ENCODE assay signal across 15 mouse cellular contexts in the genomic region with DNA sequence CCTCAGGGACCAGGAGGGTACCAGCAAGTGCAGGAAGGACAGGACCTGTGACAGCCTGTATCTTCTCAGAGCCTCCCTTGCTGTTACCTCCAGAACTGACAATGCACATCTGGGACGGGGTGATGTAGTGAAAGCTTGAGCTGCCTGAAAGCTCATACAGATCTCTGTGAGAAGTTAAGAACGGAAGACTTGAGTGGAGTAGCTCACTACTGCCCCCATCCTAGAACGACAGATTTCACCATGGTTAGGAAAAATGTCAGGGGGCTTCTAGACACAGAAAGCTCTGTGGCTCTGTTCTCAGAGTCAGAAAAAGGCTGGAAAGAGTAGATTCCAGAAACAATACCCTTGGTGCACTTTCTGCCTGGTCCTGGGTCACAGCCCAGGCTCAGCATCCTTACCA.
A peak's percentile ranks its signal among the peaks of the same experiment; 100 is the strongest.
DNase-seq lines count a peak whose midpoint lies in the region; ATAC-seq and TF ChIP-seq lines count a peak whose summit lies in the region.
"Had no signal": no experiment of that assay in that cellular context is flagged by ENCODE, and none has a peak within 500 bp of the region (broad histone marks: within the 10 kb centered on the region; RNA-seq: fewer than 3 reads in every experiment).

No protein-coding gene starts in this region.

- H3K36me3 ChIP-seq in forebrain, embryonic 13.5 days (ENCODE audit: poor library complexity, severe bottlenecking) = no peaks in the 10 kb centered on the region
- no peaks in the 10 kb centered on the region for H3K36me3 ChIP-seq in forebrain, embryonic 16.5 days (ENCODE audit: control insufficient read depth, insufficient read depth)
- no peaks in the 10 kb centered on the region for H3K36me3 ChIP-seq in midbrain, postnatal 0 days (ENCODE audit: insufficient read depth, low read length)
- H3K36me3 ChIP-seq: intestine, embryonic 15.5 days; limb, embryonic 15.5 days had no signal

- no peak overlapping the region for H3K9ac ChIP-seq in forebrain, embryonic 13.5 days
- H3K9ac ChIP-seq in forebrain, embryonic 16.5 days (replicated peaks; ENCODE audit: low read depth, low read length) = no peak overlapping the region
- no peak overlapping the region for H3K9ac ChIP-seq in midbrain, postnatal 0 days (replicated peaks; ENCODE audit: low read length, poor library complexity, severe bottlenecking)
- H3K9ac ChIP-seq: intestine, embryonic 15.5 days; limb, embryonic 15.5 days had no signal

- H3K4me3 ChIP-seq in forebrain, embryonic 13.5 days = no peak overlapping the region
- no peak overlapping the region for H3K4me3 ChIP-seq in forebrain, embryonic 16.5 days (replicated peaks; ENCODE audit: low read length)
- no peak overlapping the region for H3K4me3 ChIP-seq in left cerebral cortex, adult 2 months
- no peak overlapping the region for H3K4me3 ChIP-seq in midbrain, postnatal 0 days (ENCODE audit: low read depth, low read length)
- H3K4me3 ChIP-seq: intestine, embryonic 15.5 days; limb, embryonic 15.5 days had no signal

- 8% methylated on average over 3 of the region's 3 CpGs for WGBS in forebrain, embryonic 13.5 days
- 6% methylated on average over 3 of the region's 3 CpGs for WGBS in forebrain, embryonic 16.5 days
- 13% methylated on average over 3 of the region's 3 CpGs for WGBS in midbrain, postnatal 0 days

- no peak for DNase-seq in left cerebral cortex, adult 2 months (ENCODE audit: extremely low spot score in 1 of 2, low spot score in 2 of 2)
- no peak for DNase-seq in left cerebral cortex, adult 11 months (ENCODE audit: low spot score)
- DNase-seq in ES-CJ7 (ENCODE audit: low read depth, low spot score) = peak; percentile 60
- peak; percentile 65 for DNase-seq in midbrain, postnatal 0 days (ENCODE audit: low spot score)
- DNase-seq in right cerebral cortex, postnatal 10 days (ENCODE audit: low spot score in 2 of 2) = no peak
- DNase-seq: adrenal gland, postnatal 10 days; cerebellum, adult 11-12 months; heart, postnatal 14 days; lung, postnatal 36 days; right cerebral cortex, postnatal 4 days had no signal

- no peaks in the 10 kb centered on the region for H3K9me3 ChIP-seq in forebrain, embryonic 13.5 days (replicated peaks)
- H3K9me3 ChIP-seq in forebrain, embryonic 16.5 days (ENCODE audit: control insufficient read depth, low read length) = no peaks in the 10 kb centered on the region
- H3K9me3 ChIP-seq in midbrain, postnatal 0 days (ENCODE audit: low read length) = no peaks in the 10 kb centered on the region
- H3K9me3 ChIP-seq: intestine, embryonic 15.5 days; limb, embryonic 15.5 days had no signal

- intact Hi-C loops in left cerebral cortex, adult 2 months (cut with DNase I) = no loop called here

- no peak overlapping the region for H3K27ac ChIP-seq in forebrain, embryonic 13.5 days
- H3K27ac ChIP-seq in forebrain, embryonic 16.5 days (ENCODE audit: low read length) = no peak overlapping the region
- no peak overlapping the region for H3K27ac ChIP-seq in left cerebral cortex, adult 2 months
- H3K27ac ChIP-seq in midbrain, postnatal 0 days (ENCODE audit: low read depth, low read length) = no peak overlapping the region
- H3K27ac ChIP-seq: intestine, embryonic 15.5 days; limb, embryonic 15.5 days had no signal

- peaks cover 6% of the 10 kb centered on the region for H3K4me1 ChIP-seq in forebrain, embryonic 13.5 days
- H3K4me1 ChIP-seq in forebrain, embryonic 16.5 days (replicated peaks; ENCODE audit: control insufficient read depth, insufficient read depth, low read length) = peaks cover 5% of the 10 kb centered on the region
- no peaks in the 10 kb centered on the region for H3K4me1 ChIP-seq in midbrain, postnatal 0 days (ENCODE audit: insufficient read depth, low read length)
- H3K4me1 ChIP-seq: intestine, embryonic 15.5 days had no signal

- TF ChIP-seq CTCF in left cerebral cortex, adult 2 months (IDR thresholded peaks at IDR 0.05) = peak; percentile 60
- peak; percentile 73 for TF ChIP-seq CTCF in midbrain, postnatal 0 days (IDR thresholded peaks at IDR 0.05)

- H3K27me3 ChIP-seq in forebrain, embryonic 13.5 days = peaks cover 13% of the 10 kb centered on the region
- no peaks in the 10 kb centered on the region for H3K27me3 ChIP-seq in forebrain, embryonic 16.5 days (replicated peaks; ENCODE audit: control insufficient read depth, insufficient read depth, low read length)
- peaks cover 10% of the 10 kb centered on the region for H3K27me3 ChIP-seq in midbrain, postnatal 0 days (ENCODE audit: insufficient read depth, low read length)

- 0 out of 2 replicates have a peak, but pooled peaks have one; percentile 14 for ATAC-seq in forebrain, embryonic 13.5 days
- no peak for ATAC-seq in forebrain, embryonic 16.5 days
- ATAC-seq in midbrain, postnatal 0 days (ENCODE audit: low FRiP score) = no peak
- no peak for ATAC-seq in megakaryocyte-erythroid progenitor cell, adult 5-6 weeks (replicated peaks; ENCODE audit: low FRiP score, low TSS enrichment, poor library complexity, severe bottlenecking)
- ATAC-seq: intestine, embryonic 15.5 days had no signal

- H3K4me2 ChIP-seq in forebrain, embryonic 13.5 days = no peak overlapping the region
- H3K4me2 ChIP-seq in forebrain, embryonic 16.5 days (ENCODE audit: low read length) = no peak overlapping the region
- no peak overlapping the region for H3K4me2 ChIP-seq in midbrain, postnatal 0 days (ENCODE audit: low read depth, low read length, poor library complexity, severe bottlenecking)
- H3K4me2 ChIP-seq: intestine, embryonic 15.5 days; limb, embryonic 15.5 days had no signal

Comparison
In these comparisons a context has a peak if more than half of its experiments do, and no peak if none do; other contexts are left out.
1. DNase-seq: peak in ES-CJ7 (single experiment) and midbrain, postnatal 0 days (single experiment); none in left cerebral cortex, adult 2 months (0 of 2), left cerebral cortex, adult 11 months (single experiment) and right cerebral cortex, postnatal 10 days (0 of 2).